Mouse (Mus musculus) neural tube, embryonic 13.5 days (tissue): ENCODE measurements around the gene 9430015G10Rik. TPM values are rescaled to one million over a fixed set of nuclear protein-coding genes. Genes with fewer than 3 reads are reported as not detected.
"Not testable (repeated sequence)": the region's sequence is repeated elsewhere in the genome, so short reads cannot be mapped to it uniquely, and the experiment has no call there.

Experiments
- ATAC-seq: fragments of 200-750 bp; cut with Nextera tagmentation; 2 replicates; pipeline ENCODE4 v1.8.0; 2017; ENCODE audit warnings: low read depth, mild to moderate bottlenecking, moderate TSS enrichment, moderate library complexity
- H3K27ac ChIP-seq: fragments of 300-500 bp; sonication (generic); replicated peaks from 2 replicates; pipeline ENCODE4 v1.5.1; 2015; ENCODE audit warnings: moderate library complexity, mild to moderate bottlenecking, inconsistent platforms
- H3K27me3 ChIP-seq: fragments of 300-500 bp; sonication (generic); 2 replicates; pipeline ENCODE4 v1.6.1; 2015; ENCODE audit warnings: mild to moderate bottlenecking, inconsistent platforms
- H3K36me3 ChIP-seq: fragments of 300-500 bp; sonication (generic); 2 replicates; pipeline ENCODE4 v1.6.1; 2015; ENCODE audit warnings: mild to moderate bottlenecking, inconsistent platforms
- H3K4me1 ChIP-seq: fragments of 300-500 bp; sonication (generic); replicated peaks from 2 replicates; pipeline ENCODE4 v1.6.1; 2015; ENCODE audit warnings: inconsistent platforms
- H3K4me2 ChIP-seq: fragments of 300-500 bp; sonication (generic); 2 replicates; pipeline ENCODE4 v1.6.1; 2015; ENCODE audit warnings: inconsistent platforms, mild to moderate bottlenecking, moderate library complexity
- H3K4me3 ChIP-seq: fragments of 300-500 bp; sonication (generic); 2 replicates; pipeline ENCODE4 v1.5.1; 2015; ENCODE audit warnings: mild to moderate bottlenecking, inconsistent platforms
- H3K9ac ChIP-seq: fragments of 300-500 bp; sonication (generic); 2 replicates; pipeline ENCODE4 v1.6.1; 2015; ENCODE audit warnings: moderate library complexity, mild to moderate bottlenecking, inconsistent platforms
- H3K9me3 ChIP-seq: fragments of 300-500 bp; sonication (generic); 2 replicates; pipeline ENCODE4 v1.6.1; 2016; ENCODE audit warnings: inconsistent platforms
- WGBS: fragments of 180-500 bp; shearing (Covaris S2); methylation state at CpG from one replicate; pipeline ENCODE4 v1.1.7; 2015; 5-methylcytosine and 5-hydroxymethylcytosine counted together
- polyA plus RNA-seq: library from polyadenylated mRNA; unstranded; fragments of >200 nt; fragmentation: Nextera tagmentation; extraction: Ambion mirVana; gene quantifications from 2 replicates; pipeline ENCODE4 v1.2.1, GENCODE M21; 2015

9430015G10Rik gene
- polyA plus RNA-seq, 1 experiment from 2014 or later, result 25.0 TPM

GRCm38 (mm10) chr4:156135801-156136200, 26.0 kb downstream of the 9430015G10Rik start:
- H3K9me3 ChIP-seq, result no peaks in the 10 kb centered on the region
- H3K4me1 ChIP-seq, result no peaks in the 10 kb centered on the region
- 94% methylated on average over 14 of the region's 14 CpGs for WGBS
- H3K4me2 ChIP-seq, result no peak overlapping the region
- H3K4me3 ChIP-seq, result no peak overlapping the region
- no peaks in the 10 kb centered on the region for H3K27me3 ChIP-seq
- no peak overlapping the region for H3K27ac ChIP-seq
- no peak overlapping the region for H3K9ac ChIP-seq
- H3K36me3 ChIP-seq, result no peaks in the 10 kb centered on the region
- ATAC-seq, result no peak

- Histone ChIP-seq H3K36me3 (no peaks in the 10 kb centered on the region), H3K27me3 (no peaks in the 10 kb centered on the region), H3K4me3 (no peak overlapping the region), H3K9me3 (no peaks in the 10 kb centered on the region), H3K4me1 (no peaks in the 10 kb centered on the region), H3K27ac (no peak overlapping the region), H3K9ac (no peak overlapping the region), H3K4me2 (no peak overlapping the region)
- WGBS, result 94% methylated on average over 30 of the region's 30 CpGs
- no peak for ATAC-seq
These were observed 26.7 kb downstream of the 9430015G10Rik start for GRCm38 (mm10) chr4:156136285-156137100.

- not testable (repeated sequence) for H3K27ac ChIP-seq, H3K9ac ChIP-seq
- WGBS, result 89% methylated on average over 10 of the region's 10 CpGs
These were observed 41.1 kb downstream of the 9430015G10Rik start for GRCm38 (mm10) chr4:156150887-156151286.

GRCm38 (mm10) chr4:156154771-156155170, 45.0 kb downstream of the 9430015G10Rik start:
- WGBS, result 91% methylated on average over 3 of the region's 3 CpGs
- Histone ChIP-seq H3K4me1 (no peaks in the 10 kb centered on the region), H3K27me3 (no peaks in the 10 kb centered on the region), H3K4me2 (no peak overlapping the region), H3K4me3 (no peak overlapping the region), H3K9ac (no peak overlapping the region), H3K36me3 (no peaks in the 10 kb centered on the region), H3K27ac (no peak overlapping the region), H3K9me3 (peaks cover 16% of the 10 kb centered on the region)
- ATAC-seq, result no peak

More at GRCm38 (mm10) chr4:156150887-156151286, 41.1 kb downstream of the 9430015G10Rik start:
- not testable (repeated sequence) for H3K9me3 ChIP-seq, H3K36me3 ChIP-seq, H3K4me3 ChIP-seq, H3K4me1 ChIP-seq, H3K4me2 ChIP-seq, ATAC-seq, H3K27me3 ChIP-seq

GRCm38 (mm10) chr4:156166477-156166876, 56.7 kb downstream of the 9430015G10Rik start:
- Histone ChIP-seq H3K9me3 (peaks cover 14% of the 10 kb centered on the region), H3K4me3 (no peak overlapping the region), H3K9ac (no peak overlapping the region), H3K36me3 (peaks cover 99% of the 10 kb centered on the region), H3K27ac (no peak overlapping the region), H3K4me2 (no peak overlapping the region), H3K27me3 (no peaks in the 10 kb centered on the region), H3K4me1 (no peaks in the 10 kb centered on the region)
- 89% methylated on average over 9 of the region's 9 CpGs for WGBS
- no peak for ATAC-seq

GRCm38 (mm10) chr4:156168611-156169010, 58.8 kb downstream of the 9430015G10Rik start:
- no peak overlapping the region for H3K4me2 ChIP-seq
- ATAC-seq, result no peak
- no peak overlapping the region for H3K9ac ChIP-seq
- no peaks in the 10 kb centered on the region for H3K4me1 ChIP-seq
- H3K9me3 ChIP-seq, result no peaks in the 10 kb centered on the region
- H3K4me3 ChIP-seq, result no peak overlapping the region
- peaks cover 100% of the 10 kb centered on the region for H3K36me3 ChIP-seq
- 93% methylated on average over 8 of the region's 8 CpGs for WGBS
- no peaks in the 10 kb centered on the region for H3K27me3 ChIP-seq
- no peak overlapping the region for H3K27ac ChIP-seq

- no peaks in the 10 kb centered on the region for H3K9me3 ChIP-seq
- H3K9ac ChIP-seq, result no peak overlapping the region
- no peak overlapping the region for H3K4me3 ChIP-seq
- no peaks in the 10 kb centered on the region for H3K27me3 ChIP-seq
- H3K4me1 ChIP-seq, result no peaks in the 10 kb centered on the region
- H3K27ac ChIP-seq, result no peak overlapping the region
- peaks cover 100% of the 10 kb centered on the region for H3K36me3 ChIP-seq
- H3K4me2 ChIP-seq, result no peak overlapping the region
- WGBS, result 95% methylated on average over 10 of the region's 10 CpGs
- ATAC-seq, result no peak
These were observed 59.3 kb downstream of the 9430015G10Rik start for GRCm38 (mm10) chr4:156169129-156169528.

- peaks cover 100% of the 10 kb centered on the region for H3K36me3 ChIP-seq
- no peaks in the 10 kb centered on the region for H3K27me3 ChIP-seq
- H3K9me3 ChIP-seq, result no peaks in the 10 kb centered on the region
- no peak overlapping the region for H3K4me2 ChIP-seq
- H3K27ac ChIP-seq, result no peak overlapping the region
- H3K9ac ChIP-seq, result no peak overlapping the region
- no peaks in the 10 kb centered on the region for H3K4me1 ChIP-seq
- ATAC-seq, result no peak
- H3K4me3 ChIP-seq, result no peak overlapping the region
- WGBS, result 94% methylated on average over 11 of the region's 11 CpGs
These were observed 62.0 kb downstream of the 9430015G10Rik start for GRCm38 (mm10) chr4:156171828-156172227.

Other genes with a start within 250 kb of the 9430015G10Rik start
- gene Tas1r3, start 246.6 kb upstream of the 9430015G10Rik start, polyA plus RNA-seq, result 0.45 and 0.72 TPM in 2 replicates
- gene Cptp, start 240.5 kb upstream of the 9430015G10Rik start, polyA plus RNA-seq, result 21.1 and 25.2 TPM in 2 replicates
- gene Ints11, start 240.4 kb upstream of the 9430015G10Rik start, polyA plus RNA-seq, result 63.7 and 69.8 TPM in 2 replicates
- gene Pusl1, start 218.2 kb upstream of the 9430015G10Rik start, polyA plus RNA-seq, result 51.5 and 55.4 TPM in 2 replicates
- gene Acap3, start 218.2 kb upstream of the 9430015G10Rik start, polyA plus RNA-seq, result 68.4 and 72.3 TPM in 2 replicates
- gene Ube2j2, start 166.2 kb upstream of the 9430015G10Rik start, polyA plus RNA-seq, result 121 and 126 TPM in 2 replicates
- gene C1qtnf12, start 147.7 kb upstream of the 9430015G10Rik start, polyA plus RNA-seq, result 10.6 and 19.0 TPM in 2 replicates
- 25.1 and 25.5 TPM in 2 replicates for gene B3galt6, start 117.3 kb upstream of the 9430015G10Rik start, polyA plus RNA-seq
- gene Sdf4, start 117.1 kb upstream of the 9430015G10Rik start, polyA plus RNA-seq, result 132 and 139 TPM in 2 replicates
- 0.77 and 1.2 TPM in 2 replicates for gene Tnfrsf4, start 96.1 kb upstream of the 9430015G10Rik start, polyA plus RNA-seq
- 1.6 and 2.7 TPM in 2 replicates for gene Tnfrsf18, start 83.8 kb upstream of the 9430015G10Rik start, polyA plus RNA-seq
- not detected in 2 replicates for gene Ttll10, start 50.6 kb upstream of the 9430015G10Rik start, polyA plus RNA-seq
- 0.66 and 0.69 TPM in 2 replicates for gene Rnf223, start 20.5 kb downstream of the 9430015G10Rik start, polyA plus RNA-seq
- 120 and 122 TPM in 2 replicates for gene Agrn, start 87.5 kb downstream of the 9430015G10Rik start, polyA plus RNA-seq
- gene Isg15, start 90.8 kb downstream of the 9430015G10Rik start, polyA plus RNA-seq, result 0.84 and 2.2 TPM in 2 replicates
- gene AW011738, start 93.3 kb downstream of the 9430015G10Rik start, polyA plus RNA-seq, result 5.1 and 5.6 TPM in 2 replicates
- 1.8 TPM in 2 replicates for gene Perm1, start 105.9 kb downstream of the 9430015G10Rik start, polyA plus RNA-seq
- 26.1 and 27.3 TPM in 2 replicates for gene Plekhn1, start 124.9 kb downstream of the 9430015G10Rik start, polyA plus RNA-seq
- 49.5 and 54.8 TPM in 2 replicates for gene Noc2l, start 126.0 kb downstream of the 9430015G10Rik start, polyA plus RNA-seq
- gene Samd11, start 145.7 kb downstream of the 9430015G10Rik start, polyA plus RNA-seq, result 2.1 and 2.9 TPM in 2 replicates
- not detected in 2 replicates for gene Vmn2r-ps159, start 221.1 kb downstream of the 9430015G10Rik start, polyA plus RNA-seq